Mouse (Mus musculus) fat pad, adult 2 months (tissue): Measurements from ENCODE around the gene Phf1.

Experiments used
- DNase-seq: peaks from one replicate; pipeline ENCODE4 v3.0.0-alpha.2; 2011; ENCODE audit warnings: low read depth, low spot score; ENCODE audit errors: extremely low read depth

The Phf1 gene

DNA sequence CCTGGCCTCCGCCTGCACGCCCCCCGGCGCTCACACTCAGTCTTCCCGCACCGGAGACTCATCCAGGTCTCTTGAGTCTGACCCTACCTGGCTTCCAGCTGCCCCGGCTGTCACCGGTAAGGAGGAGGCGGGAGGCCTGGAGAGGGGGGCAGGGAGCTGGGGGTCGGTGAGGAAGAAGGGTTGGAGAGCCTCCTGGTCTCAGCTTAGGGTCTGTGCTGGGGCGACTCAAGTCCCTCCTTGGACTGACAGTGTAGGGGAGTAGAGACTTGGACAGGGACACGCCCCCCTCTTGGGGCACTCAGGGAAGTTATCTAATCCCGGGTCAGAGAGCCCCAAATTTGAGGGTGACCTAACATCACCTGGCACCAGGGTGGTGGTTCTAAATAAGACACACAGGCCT lies 567 bp downstream of the Phf1 start:
- DNase-seq, result no peak

DNA sequence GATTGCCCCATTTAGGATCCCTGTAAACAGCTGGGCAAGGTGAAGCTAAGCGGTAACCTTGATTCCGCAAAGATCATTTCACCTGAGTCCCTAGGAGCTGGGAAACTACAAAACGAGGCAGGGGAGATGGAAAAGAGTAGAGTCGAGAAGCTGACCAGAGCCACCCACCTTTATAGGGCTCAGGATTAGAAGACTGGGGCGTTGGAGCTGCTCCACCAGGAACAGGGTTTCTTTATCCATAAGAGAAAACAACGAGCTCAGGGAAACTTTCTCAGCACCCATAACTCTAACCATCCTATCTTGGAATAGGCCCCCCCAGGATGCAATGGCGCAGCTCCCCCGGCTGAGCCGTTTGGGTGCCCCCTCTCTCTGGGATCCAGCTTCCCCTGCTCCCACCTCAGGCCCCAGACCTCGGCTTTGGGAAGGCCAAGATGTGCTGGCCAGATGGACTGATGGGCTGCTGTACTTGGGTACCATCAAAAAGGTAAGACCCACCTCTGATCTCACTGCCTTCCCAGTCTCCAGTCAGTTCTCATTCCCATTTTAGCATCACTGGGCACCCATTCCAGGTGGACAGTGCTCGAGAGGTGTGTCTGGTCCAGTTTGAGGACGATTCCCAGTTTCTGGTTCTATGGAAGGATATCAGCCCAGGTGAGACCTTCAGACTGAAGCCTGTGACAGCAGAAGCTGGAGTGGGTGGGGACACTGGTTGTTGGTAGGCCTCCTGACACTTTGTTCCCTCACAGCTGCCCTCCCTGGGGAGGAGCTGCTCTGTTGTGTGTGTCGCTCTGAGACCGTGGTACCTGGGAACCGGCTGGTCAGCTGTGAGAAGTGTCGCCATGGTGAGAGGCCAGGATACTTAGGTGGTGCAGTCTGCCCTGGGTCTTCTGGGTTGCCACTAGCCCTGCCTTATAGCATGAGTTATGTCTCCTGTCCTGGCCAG lies 1.3 kb downstream of the Phf1 start:
- DNase-seq, result no peak

DNA sequence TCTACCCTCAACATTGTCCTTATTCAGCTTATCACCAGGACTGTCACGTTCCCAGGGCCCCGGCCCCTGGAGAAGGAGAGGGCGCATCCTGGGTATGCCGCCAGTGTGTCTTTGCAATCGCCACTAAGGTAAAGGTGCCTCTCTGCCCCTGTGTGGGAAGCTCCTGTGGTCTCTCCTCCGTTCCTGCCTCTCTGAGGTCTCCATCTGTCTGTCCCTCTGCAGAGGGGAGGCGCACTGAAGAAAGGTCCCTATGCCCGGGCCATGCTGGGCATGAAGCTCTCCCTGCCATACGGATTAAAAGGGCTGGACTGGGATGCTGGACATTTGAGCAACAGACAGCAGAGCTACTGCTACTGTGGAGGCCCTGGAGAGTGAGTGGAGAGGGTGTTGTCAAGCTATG lies 2.2 kb downstream of the Phf1 start:
- no peak for DNase-seq

DNA sequence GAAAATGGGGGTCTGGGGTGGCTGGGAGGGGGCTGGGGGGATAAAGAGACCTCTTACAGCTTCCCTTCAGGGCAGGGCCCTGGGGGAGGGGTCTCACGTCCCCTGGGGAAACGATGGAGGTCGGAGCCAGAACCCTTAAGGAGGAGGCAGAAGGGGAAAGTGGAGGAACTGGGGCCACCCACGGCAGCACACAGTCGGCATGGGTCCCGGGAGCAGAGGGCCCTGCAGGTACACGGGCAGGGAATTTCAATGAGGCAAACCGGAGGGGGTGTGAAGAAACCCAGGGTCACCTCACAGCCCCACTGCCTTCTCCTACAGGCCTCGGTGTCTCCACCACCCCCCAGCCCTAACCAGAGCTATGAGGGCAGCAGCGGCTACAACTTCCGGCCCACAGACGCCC lies 3.6 kb downstream of the Phf1 start:
- DNase-seq, result no peak

DNA sequence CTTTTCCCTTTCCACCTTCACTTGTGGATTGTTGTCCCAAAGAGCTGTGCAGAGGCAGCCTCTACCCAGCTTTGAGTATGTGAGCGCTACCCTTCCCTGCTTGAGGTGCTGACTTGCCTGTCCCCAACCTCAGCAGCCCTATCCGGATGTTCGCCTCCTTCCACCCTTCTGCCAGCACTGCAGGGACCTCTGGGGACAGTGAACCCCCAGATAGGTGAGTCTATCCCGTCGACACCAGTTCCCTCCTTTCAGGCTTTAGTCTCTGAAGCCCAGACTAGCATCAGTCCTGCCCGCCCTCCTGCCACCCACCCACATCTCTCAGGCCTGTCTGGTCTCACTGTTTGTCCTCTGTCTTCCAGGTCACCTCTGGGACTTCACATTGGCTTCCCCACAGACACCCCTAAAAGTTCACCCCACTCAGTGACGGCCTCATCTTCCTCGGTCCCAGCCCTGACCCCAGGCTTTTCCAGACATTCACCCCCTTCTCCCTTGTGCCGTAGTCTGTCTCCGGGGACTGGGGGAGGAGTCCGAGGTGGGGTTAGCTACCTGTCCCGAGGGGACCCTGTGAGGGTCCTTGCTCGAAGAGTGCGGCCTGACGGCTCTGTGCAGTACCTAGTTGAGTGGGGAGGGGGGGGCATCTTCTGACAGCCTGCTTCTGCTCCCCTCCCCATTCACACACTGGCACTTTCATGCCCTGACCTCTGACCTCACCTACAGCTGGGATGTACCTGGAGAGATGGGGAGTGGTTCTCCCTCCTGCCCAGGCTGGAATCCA lies 4.3 kb downstream of the Phf1 start:
- no peak for DNase-seq

DNA sequence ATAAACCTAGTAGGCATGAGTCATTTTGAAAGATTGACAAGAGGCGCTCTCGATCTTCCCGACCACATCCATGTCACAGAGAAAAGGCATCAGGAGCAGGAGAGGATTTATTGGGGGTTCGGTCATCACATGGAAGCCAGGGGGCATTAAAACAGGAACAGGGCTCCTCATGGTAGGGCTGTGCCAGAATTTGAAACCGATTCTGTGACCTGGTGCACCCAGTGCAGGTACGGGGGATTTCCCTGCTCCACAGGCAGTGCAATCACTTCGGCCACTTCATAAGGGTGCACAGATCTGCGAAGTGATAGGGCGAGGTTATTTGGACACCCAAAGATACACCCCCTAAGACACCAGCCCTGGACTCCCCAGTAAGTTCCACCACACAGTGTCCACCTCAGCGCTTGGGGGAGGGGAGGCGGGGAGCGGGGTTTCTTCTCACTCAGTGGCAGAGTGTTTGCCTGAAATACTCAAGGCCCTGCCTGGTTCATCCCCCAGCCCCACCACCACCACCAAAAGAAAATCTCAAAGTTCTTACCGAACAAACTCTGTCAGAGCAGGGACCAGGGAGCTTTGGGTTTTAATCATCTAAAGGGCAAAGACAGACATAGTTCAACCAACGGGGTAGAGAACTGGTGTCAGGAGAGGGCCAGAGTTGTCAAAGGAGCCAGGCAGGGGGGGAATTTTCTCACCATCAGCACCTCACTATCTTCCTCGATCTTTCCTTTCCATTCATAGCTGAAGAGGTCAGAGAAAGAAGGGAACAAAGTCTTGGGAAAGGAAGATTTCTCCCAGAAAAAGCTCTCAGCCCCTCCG lies 5.2 kb downstream of the Phf1 start:
- DNase-seq, result no peak

DNA sequence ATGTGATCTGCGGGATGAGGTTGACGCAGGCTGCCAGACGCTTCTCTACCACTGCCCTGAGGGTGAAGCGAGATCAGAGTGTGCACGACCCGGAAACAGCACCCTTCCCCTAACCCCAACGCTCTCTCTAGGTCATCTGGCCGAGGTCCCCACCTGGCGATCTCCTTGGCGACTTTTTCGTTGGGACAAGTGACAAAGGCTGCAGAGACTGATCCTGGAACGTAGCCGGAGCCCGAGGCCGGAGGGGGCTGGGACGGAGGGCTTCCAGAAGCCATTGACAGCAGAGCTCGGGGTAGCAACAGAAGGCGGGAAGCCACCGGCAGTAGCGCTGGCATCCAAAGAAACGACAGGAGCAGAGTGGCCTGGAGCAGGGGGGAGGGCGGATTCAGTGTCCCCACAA lies 5.9 kb downstream of the Phf1 start:
- DNase-seq, result no peak

DNA sequence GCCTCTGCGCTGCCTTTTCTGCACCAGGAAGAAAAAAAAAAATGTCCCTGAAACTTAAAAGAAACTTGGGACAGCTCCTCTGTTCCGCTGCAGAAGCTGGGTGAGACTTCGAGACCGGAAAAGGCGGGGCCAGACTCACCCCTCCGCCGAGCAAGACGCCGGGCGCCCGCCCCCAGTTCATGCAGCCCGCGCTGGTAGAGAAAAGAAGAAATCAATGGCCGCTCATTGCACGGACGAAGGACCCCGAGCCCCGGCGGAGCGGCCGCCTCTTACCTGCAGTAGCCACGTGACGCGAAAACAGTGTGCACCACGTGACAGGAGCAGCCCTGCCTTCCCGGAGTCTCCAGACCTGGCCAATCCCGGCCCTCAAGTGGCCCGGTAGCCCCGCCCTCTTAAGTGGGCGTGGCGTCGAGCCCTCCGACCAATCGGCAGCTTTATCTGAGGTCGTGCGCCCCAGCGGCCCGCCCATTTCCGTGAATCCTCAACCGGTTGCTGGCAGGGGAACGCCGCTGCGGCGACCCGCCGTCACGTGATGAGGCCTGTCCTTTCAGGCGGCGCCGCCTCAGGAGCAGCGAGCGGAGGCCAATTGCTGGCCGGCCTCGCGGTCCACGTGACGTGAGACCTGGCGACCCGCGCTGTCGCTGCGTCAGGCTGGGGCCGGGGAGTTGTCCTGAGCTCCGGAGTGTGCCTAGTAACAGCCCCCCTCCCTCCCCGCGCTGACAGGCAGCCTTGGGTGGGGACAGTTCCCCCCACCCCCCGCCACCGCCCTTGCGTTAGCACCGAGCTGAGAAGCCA lies 6.5 kb downstream of the Phf1 start, which contains the start of gene Cuta:
Gene Cuta (minus strand): TSS at position 392 of the 795 bp plus-strand sequence.
- DNase-seq, result peak; percentile 90

DNA sequence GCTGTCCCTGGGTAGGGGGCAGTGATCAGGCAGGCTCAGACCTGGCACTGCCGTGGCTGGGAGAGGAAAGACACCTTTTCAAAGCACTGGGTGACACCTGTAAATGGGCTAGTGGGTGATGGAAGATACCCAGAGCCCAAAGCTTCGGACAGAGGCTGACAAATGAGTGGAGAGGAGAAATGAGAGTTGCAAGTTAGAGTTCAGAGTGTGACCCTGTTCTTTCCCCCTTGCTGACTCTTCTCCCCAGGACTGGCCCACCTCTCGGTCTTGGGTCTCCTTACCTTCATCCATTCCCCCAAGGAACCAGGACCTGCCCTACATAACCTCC lies 7.1 kb downstream of the Phf1 start:
- no peak for DNase-seq

DNA sequence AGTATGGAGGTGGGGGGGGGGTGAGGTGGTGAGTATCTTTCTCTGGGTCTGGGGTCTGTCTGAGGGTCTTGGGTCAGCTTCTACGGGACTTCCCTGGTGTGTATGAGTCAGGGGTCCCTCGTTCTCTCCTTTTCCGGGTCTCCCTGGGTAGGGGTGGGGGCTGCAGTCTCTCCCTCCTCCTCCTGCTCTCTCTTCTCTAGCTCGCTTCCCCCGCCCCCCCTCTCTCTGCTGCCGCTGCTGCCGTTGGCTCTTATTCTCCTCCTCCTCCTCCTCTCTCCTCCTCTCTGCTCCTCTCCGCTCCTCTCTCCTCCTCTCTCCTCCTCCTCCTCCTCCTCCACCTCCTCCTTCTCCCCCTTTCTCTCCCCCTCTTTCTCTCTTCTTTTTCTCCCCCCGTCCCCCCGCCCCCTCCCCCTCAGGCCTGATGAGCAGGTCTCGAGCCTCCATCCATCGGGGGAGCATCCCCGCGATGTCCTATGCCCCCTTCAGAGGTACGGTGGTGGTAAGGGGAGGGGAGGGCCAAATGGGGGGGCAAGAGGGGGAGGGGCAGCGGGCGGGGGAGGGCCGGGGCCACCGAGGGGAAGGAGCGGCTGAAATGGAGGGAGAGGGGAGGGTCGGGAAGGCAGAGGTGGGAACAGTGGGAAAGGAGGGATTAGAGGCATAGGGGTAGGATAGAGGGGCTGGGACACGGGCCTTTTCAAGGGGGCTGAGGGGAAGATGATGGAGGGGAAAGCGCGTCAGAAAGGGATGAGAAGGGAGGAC lies 8.4 kb downstream of the Phf1 start, which contains the start of gene Syngap1:
Gene Syngap1 (plus strand): TSS at position 223 of the 759 bp plus-strand sequence.
- no peak for DNase-seq

DNA sequence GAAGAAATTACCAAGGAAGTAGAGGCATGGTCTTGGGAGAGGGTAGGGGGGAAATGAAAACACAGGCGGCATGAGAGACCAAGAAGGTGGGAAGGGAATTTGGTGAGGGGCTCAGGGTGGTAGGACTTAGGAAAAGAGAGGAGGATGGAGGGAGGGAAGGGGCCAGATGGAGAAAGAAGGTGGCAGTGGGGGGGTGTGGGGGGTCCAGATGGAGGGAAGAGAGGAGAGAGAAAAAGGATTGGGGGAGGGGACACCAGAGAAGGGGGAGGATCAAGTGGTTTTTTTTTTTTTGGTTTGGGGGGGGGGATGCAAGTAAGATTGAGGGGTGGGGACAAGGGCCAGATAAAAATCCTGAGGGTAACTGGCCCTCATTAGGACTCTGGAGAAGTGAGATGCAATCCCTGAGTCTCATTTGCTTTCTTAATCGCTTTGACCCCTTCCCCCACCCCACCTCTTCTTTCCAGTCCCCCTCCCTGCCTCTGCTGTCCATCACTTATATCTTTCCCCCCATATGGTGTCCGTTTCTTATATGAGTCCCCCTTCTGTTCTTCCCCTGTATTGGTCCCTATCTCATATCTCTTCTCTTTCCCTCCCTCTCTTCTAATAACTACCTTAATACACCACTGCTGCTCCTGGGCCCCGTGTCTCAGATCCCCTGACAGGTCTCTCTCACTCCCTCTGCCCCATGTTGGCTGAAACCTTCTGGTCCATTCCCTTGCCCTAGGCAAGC lies 9.2 kb downstream of the Phf1 start:
- no peak for DNase-seq

DNA sequence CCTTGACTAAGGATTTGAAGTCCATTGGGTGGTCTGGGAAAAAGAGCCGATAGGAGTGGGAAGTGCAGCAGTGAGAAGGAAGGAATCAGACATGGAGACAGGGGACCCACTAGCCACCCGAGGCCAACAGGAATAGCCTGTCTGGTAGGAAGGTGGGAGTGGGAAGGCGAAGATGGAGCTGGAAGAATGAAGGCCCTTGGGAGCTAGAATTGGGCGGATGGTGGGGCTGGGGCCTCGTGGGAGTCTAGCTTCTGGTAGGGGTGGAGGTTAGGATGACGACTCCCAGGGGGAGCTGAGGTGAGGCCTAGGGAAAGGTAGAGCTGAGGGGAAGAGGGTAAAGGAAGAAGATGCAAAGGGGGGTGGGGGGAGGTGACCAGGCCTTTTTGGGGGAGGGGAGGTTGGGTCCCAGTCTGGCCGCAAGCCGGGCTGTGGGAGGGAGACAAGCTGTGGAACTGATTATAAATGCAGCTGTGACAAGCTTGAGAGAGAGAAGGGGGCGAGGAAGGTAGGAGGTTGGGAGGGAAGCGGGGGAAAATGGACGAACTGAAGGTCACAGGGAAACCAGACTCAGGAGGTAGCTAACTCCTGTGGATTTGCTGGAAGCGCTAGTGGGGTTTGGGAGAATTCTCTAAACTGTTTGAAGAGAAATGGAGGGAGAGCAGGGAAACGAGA lies 13.1 kb downstream of the Phf1 start:
- DNase-seq, result no peak

DNA sequence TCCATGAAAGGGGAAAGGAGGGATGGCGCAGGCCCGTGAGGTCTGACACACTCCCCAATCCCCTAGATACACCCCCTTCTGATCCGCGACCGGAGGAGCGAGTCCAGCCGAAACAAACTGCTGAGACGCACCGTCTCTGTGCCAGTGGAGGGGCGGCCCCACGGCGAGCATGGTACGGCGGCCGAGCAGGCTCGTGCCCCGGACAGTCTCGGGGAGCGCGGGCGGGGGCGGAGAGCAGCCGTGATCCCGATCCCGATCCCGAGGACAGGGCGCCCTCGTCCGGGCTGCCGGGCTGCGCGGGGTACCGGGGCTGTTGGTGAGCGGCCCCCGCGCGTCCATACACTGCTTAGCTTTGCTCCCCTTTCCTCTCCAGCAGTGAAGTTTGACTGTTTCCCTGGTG lies 13.7 kb downstream of the Phf1 start:
- no peak for DNase-seq

DNA sequence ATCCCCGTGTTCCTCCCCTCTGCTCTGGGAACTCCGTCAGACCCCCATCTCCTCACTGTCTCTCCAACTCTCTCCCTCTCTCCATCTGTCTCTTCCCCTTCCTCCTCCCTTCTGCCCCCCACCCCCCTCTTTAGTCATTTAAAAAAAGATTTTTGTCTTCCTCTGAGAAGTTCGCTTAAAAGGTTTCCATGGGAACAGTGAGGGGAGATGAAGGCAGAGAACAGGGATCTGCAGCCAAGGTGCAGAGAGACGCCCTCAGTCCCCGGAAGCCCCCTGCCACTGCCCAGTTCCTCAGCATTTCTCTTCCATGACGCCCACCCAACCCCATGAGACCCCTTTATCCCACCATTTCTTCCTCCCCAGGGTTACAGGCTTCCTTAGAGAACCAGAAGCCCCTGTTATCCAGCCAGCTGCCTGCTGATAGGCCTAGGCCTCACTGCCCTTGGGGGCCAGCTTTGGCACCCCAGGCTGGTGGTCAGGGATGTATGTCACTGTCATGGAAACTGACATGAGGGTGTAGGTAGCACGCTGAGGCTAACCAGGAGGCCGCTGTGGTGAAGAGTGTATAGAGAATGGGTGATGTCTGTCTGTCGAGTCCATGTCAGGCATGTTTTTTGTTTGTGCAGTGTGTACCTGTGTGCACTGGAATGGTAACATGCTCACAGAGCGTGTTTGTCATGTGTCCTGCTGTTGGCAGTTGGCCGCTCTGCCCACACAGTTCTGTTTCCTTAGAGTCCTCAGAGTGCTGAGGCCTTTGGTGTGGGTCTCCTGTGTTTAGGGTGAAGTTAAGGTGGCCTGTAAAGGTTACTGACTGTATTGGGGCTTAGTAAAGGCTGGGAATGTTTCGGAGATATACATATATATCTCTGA lies 14.6 kb downstream of the Phf1 start:
- DNase-seq, result no peak

DNA sequence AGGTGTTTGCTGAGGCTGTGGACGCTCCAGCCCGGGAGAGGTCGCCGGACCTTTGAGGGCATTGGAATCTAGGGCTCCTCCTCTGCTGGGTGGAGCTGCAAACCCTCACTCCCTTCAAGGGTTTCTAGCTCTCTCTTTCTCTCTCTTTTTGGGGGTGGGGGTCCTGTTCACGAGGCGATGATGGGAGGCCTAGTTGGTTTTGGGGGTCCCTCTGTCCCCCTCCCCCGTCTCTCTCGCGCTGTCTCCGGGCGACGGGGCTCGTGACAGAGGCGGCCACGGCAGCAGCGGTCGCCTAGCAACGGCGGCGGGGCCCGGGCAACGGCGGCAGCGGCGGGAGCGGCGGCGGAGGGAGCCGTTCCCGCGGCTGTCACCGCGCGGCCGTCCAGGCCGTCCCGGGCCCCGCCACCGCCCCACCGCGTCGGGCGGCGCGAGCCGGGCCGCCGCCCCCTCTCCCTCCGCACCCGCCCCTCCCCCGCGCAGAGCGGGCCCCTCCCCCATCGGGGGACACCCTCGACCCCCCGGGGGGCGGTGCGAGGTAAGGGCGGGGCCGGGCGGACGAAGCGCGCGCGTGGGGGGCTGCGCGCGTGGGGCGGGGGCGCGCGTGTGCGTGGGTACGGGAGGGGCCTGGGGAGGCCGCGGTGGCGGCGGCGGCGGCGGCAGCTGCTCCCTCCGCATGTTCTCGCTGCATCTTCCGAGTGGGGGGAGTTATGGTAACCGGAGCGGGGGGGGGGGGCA lies 15.6 kb downstream of the Phf1 start:
- no peak for DNase-seq

DNA sequence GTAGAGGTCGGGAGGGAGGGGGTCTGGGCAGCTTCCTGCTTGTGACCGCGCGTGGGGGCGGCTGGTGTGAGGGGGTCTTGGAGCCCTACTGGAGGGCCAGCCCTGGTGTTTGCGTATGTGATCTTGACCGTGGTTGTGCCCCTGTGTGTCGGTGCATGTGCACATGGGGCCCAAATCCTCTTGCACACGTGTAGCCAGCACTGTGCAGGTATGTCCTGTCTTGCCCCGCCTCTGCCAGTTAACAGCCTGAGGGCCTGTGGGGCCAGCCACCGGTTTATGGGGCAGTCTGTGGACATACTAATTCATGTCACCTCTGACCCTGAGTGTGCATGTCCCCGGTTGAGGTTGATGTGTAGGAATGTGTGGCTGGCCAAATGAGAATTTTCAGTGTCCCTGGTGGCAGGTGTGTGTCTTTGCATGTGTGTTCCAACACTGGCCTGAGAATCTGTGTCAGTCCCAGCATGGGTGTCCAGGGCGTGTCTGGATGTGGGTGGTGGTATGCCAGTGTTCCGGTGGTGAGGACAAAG lies 16.3 kb downstream of the Phf1 start:
- DNase-seq, result no peak

DNA sequence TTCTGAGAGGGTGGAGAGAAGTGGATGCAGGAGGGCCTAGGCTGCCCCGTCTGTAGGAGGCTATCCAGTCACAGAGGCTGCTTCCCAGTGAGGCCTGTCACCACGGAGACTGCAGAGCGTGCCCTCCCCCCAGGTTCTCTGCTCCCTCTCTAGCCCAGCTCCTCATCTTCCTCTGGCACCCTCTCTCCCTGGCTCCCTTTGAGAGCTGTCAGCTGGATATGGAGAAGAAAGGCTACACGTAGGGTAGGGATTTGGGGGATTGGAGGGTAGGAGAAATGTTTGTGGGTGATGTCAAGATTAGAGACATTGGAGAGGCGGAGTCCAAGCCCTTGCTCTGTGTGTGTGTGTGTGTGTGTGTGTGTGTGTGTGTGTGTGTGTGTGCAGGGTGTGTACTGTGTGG lies 17.0 kb downstream of the Phf1 start:
- no peak for DNase-seq
